Mouse (Mus musculus) C2C12 (cell line): ENCODE measurements at regions not wholly inside any gene's neighbourhood (a gene's known extent, or its start where the extent isn't known, plus 50 kb on each side); places are given as distances from the start of the nearest gene placed in this dataset.

Experiments used
- H3K27me3 ChIP-seq: one replicate; pipeline ENCODE4 v1.6.1; 2011; ENCODE audit not compliant: control insufficient read depth, insufficient read depth, insufficient read length
- H3K36me3 ChIP-seq: one replicate; pipeline ENCODE4 v1.6.1; 2011; ENCODE audit not compliant: control insufficient read depth, insufficient read depth
- H3K4me3 ChIP-seq: one replicate; pipeline ENCODE4 v1.5.1; 2011; ENCODE audit warnings: mild to moderate bottlenecking, control low read depth; ENCODE audit not compliant: poor library complexity, insufficient read depth, severe bottlenecking
- H3K79me2 ChIP-seq: one replicate; pipeline ENCODE4 v1.6.1; 2011; ENCODE audit not compliant: control insufficient read depth, insufficient read depth
- H3K79me3 ChIP-seq: one replicate; pipeline ENCODE4 v1.6.1; 2011; ENCODE audit warnings: low read depth, control low read depth
- H3ac ChIP-seq: one replicate; pipeline ENCODE3; 2011; ENCODE audit warnings: low read depth; ENCODE audit not compliant: control insufficient read depth, insufficient read length
- CEBPB ChIP-seq: IDR thresholded peaks from one replicate; pipeline ENCODE4 v1.6.1; 2011; ENCODE audit warnings: low read depth, mild to moderate bottlenecking, control low read depth, moderate library complexity
- CTCF ChIP-seq: IDR thresholded peaks from one replicate; pipeline ENCODE4 v1.5.1; 2011; ENCODE audit not compliant: control insufficient read depth, insufficient read depth, insufficient read length
- FOSL1 ChIP-seq: IDR thresholded peaks from one replicate; pipeline ENCODE4 v1.8.0; 2011; ENCODE audit warnings: mild to moderate bottlenecking, low read length; ENCODE audit not compliant: poor library complexity, insufficient read depth, severe bottlenecking
- MAX ChIP-seq: IDR thresholded peaks from one replicate; pipeline ENCODE4 v1.6.1; 2011; ENCODE audit warnings: mild to moderate bottlenecking, control low read depth
- MYOD1 ChIP-seq: IDR thresholded peaks from one replicate; pipeline ENCODE4 v1.6.1; 2011; ENCODE audit warnings: low read depth; ENCODE audit not compliant: control insufficient read depth, insufficient read length
- MYOG ChIP-seq: IDR thresholded peaks from one replicate; pipeline ENCODE4 v1.6.1; 2011; ENCODE audit not compliant: control insufficient read depth, insufficient read length; ENCODE audit errors: extremely low read depth
- USF1 ChIP-seq: IDR thresholded peaks from one replicate; pipeline ENCODE4 v1.6.1; 2011; ENCODE audit warnings: low read depth, mild to moderate bottlenecking, control low read depth, moderate library complexity

DNA sequence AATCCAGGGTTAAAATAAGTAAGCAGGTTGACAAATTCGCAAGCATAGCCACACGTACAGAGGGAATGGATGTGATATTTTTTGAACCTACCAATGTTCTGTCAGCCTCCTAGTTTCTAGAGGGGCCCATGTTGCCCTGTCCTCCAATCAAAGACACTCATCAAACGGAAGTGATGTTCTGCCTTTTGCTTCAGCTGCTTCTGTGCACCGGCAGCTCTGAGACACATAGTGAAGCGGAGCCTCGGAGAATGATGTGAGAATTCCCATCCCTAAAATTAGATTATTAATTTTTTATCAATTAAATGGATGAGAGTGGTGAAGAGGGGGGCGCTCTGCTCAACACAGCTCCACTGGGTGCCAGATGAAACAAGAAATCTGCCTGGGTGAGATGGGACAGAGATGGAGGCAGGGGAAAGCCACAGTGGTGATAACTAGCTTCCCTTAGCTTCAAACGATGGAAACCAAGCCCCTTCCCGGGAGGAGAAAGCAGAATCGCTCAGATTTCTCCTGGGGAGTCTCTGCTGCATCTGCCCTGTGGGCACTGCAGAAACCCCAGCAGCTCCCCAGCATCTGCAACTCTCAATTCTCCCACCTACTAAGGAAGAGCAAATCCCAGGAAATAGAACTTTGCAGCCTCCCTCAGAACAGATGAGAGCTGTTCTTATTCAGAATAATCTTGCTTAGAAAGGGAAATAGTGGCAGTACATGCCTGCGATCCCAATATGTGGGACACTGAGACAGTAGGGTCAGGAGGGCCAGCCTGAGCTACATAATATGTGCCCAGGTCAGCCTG, 391.7 kb upstream of the Clint1 start:
- Histone ChIP-seq H3K36me3 (no peaks in the 10 kb centered on the region), H3K4me3 (no peak overlapping the region), H3K79me2 (no peaks in the 10 kb centered on the region), H3ac (no peak overlapping the region), H3K79me3 (no peaks in the 10 kb centered on the region), H3K27me3 (no peaks in the 10 kb centered on the region)
- TF ChIP-seq USF1 (no peak), MYOD1 (no peak), CEBPB (no peak), CTCF (no peak), MAX (no peak), FOSL1 (no peak), MYOG (no peak)

DNA sequence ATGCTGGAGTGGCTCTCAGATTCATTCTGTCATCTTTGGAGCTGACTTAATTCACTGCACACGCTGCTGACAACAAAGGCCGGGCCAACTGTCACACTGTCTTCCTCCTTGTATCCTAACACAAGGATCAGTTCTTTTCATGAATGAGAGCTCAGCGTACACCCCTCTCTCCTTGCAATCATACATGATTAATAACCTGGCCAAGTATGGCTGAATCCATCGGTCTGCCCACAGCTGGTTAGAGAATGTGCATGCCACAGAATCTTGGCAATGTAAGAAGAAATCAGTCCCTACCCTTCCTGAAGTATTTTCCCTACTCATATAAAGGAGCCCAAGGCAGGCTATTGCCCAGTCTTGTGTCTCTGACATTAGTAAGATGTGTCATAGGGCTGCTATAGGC, 387.4 kb upstream of the Clint1 start:
- no peak overlapping the region for H3ac ChIP-seq
- no peaks in the 10 kb centered on the region for H3K27me3 ChIP-seq
- TF ChIP-seq MYOD1: no peak
- no peak for TF ChIP-seq MAX
- no peak for TF ChIP-seq CEBPB
- TF ChIP-seq FOSL1: no peak
- no peak for TF ChIP-seq MYOG
- no peaks in the 10 kb centered on the region for H3K79me2 ChIP-seq
- H3K36me3 ChIP-seq: no peaks in the 10 kb centered on the region
- H3K79me3 ChIP-seq: no peaks in the 10 kb centered on the region
- no peak overlapping the region for H3K4me3 ChIP-seq

- Histone ChIP-seq H3K79me2 (no peaks in the 10 kb centered on the region), H3K27me3 (no peaks in the 10 kb centered on the region), H3ac (no peak overlapping the region), H3K79me3 (no peaks in the 10 kb centered on the region), H3K4me3 (no peak overlapping the region), H3K36me3 (no peaks in the 10 kb centered on the region)
- no peak for TF ChIP-seq USF1
- no peak for TF ChIP-seq FOSL1
- no peak for TF ChIP-seq MYOD1
- no peak for TF ChIP-seq MAX
- no peak for TF ChIP-seq MYOG
- no peak for TF ChIP-seq CEBPB
- no peak for TF ChIP-seq CTCF
Observed at GRCm38 (mm10) chr11:45466350-45466749, 385.5 kb upstream of the Clint1 start.

GRCm38 (mm10) chr11:45472171-45472570, 379.7 kb upstream of the Clint1 start:
- H3ac ChIP-seq: no peak overlapping the region
- no peaks in the 10 kb centered on the region for H3K36me3 ChIP-seq
- peaks cover 4% of the 10 kb centered on the region for H3K27me3 ChIP-seq
- TF ChIP-seq USF1 (no peak), CTCF (no peak), MYOG (no peak), MAX (no peak), FOSL1 (no peak), MYOD1 (no peak), CEBPB (no peak)
- no peak overlapping the region for H3K4me3 ChIP-seq
- no peaks in the 10 kb centered on the region for H3K79me2 ChIP-seq
- no peaks in the 10 kb centered on the region for H3K79me3 ChIP-seq

DNA sequence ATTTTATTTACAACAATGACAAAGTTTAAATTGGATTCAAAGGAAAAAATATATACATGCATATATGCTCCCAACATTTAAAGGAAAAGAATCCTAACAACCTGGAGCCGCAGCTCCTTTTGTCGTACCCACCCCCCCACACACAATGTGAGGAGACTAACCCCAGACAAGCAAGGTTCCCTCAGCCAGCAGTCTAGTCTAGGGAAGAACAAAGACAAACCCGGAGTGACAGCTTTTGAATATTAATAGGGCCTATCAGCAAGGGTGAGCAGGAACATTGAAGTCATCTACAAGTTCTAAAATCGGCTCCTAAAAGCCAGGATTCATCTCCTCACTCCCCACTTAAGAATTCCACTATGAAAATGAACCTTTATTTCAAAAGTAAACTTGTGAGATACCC, 374.9 kb upstream of the Clint1 start:
- TF ChIP-seq CEBPB (no peak), MYOG (no peak), FOSL1 (no peak), USF1 (no peak), MYOD1 (no peak), MAX (no peak), CTCF (no peak)
- Histone ChIP-seq H3K27me3 (peaks cover 4% of the 10 kb centered on the region), H3K79me3 (no peaks in the 10 kb centered on the region), H3K4me3 (no peak overlapping the region), H3ac (no peak overlapping the region), H3K36me3 (no peaks in the 10 kb centered on the region), H3K79me2 (no peaks in the 10 kb centered on the region)
